10 mouse cellular contexts compared by ENCODE assay signal in genomic region chr4:89446156-89446716, GRCm38 (mm10).
DNase-seq lines count a peak whose midpoint lies in the region; ATAC-seq and TF ChIP-seq lines count a peak whose summit lies in the region.
"Had no signal": no experiment of that assay in that cellular context is flagged by ENCODE, and none has a peak within 500 bp of the region (broad histone marks: within the 10 kb centered on the region; RNA-seq: fewer than 3 reads in every experiment).

No protein-coding gene starts in this region.

- intact Hi-C loops in gastrocnemius, postnatal 36 days (cut with DNase I), result no loop called here

- 43% methylated on average over 6 of the region's 6 CpGs for WGBS in forebrain, embryonic 15.5 days
- 71% methylated on average over 6 of the region's 6 CpGs for WGBS in forebrain, embryonic 12.5 days
- WGBS in stomach, embryonic 15.5 days, result 45% methylated on average over 6 of the region's 6 CpGs
- WGBS in stomach, postnatal 0 days, result 45% methylated on average over 6 of the region's 6 CpGs
- WGBS in intestine, embryonic 15.5 days, result 55% methylated on average over 6 of the region's 6 CpGs
- WGBS in small intestine, adult 2 months, result 16% methylated on average over 6 of the region's 6 CpGs

- H3K9ac ChIP-seq in forebrain, embryonic 15.5 days (replicated peaks), result no peak overlapping the region
- no peak overlapping the region for H3K9ac ChIP-seq in forebrain, embryonic 12.5 days
- no peak overlapping the region for H3K9ac ChIP-seq in stomach, embryonic 15.5 days
- H3K9ac ChIP-seq in stomach, postnatal 0 days (ENCODE audit: low read length), result no peak overlapping the region
- H3K9ac ChIP-seq in intestine, embryonic 15.5 days, result no peak overlapping the region

- TF ChIP-seq EP300 in stomach, postnatal 0 days (optimal IDR thresholded peaks at IDR 0.05), result no peak

- DNase-seq in stomach, postnatal 0 days (ENCODE audit: low spot score), result no peak
- DNase-seq in right cerebral cortex, postnatal 4 days, result no peak
- no peak for DNase-seq in gastrocnemius, postnatal 36 days
- DNase-seq: right cerebral cortex, postnatal 14 days; thymus, postnatal 25 days had no signal

- no peak overlapping the region for H3K4me2 ChIP-seq in forebrain, embryonic 15.5 days (replicated peaks)
- no peak overlapping the region for H3K4me2 ChIP-seq in forebrain, embryonic 12.5 days
- no peak overlapping the region for H3K4me2 ChIP-seq in stomach, embryonic 15.5 days
- no peak overlapping the region for H3K4me2 ChIP-seq in stomach, postnatal 0 days (replicated peaks; ENCODE audit: low read depth)
- no peak overlapping the region for H3K4me2 ChIP-seq in intestine, embryonic 15.5 days (replicated peaks)

- peak; percentile 67 for ATAC-seq in forebrain, embryonic 15.5 days (replicated peaks)
- ATAC-seq in forebrain, embryonic 12.5 days (ENCODE audit: low FRiP score), result no peak
- peak; percentile 43 for ATAC-seq in stomach, embryonic 15.5 days (ENCODE audit: insufficient read depth, low FRiP score, low read depth)
- ATAC-seq in stomach, postnatal 0 days (ENCODE audit: low FRiP score, low TSS enrichment), result no peak
- ATAC-seq in intestine, embryonic 15.5 days, result peak; percentile 28

- no peak overlapping the region for H3K27ac ChIP-seq in forebrain, embryonic 15.5 days (replicated peaks)
- H3K27ac ChIP-seq in forebrain, embryonic 12.5 days, result no peak overlapping the region
- no peak overlapping the region for H3K27ac ChIP-seq in stomach, embryonic 15.5 days
- no peak overlapping the region for H3K27ac ChIP-seq in stomach, postnatal 0 days (replicated peaks)
- H3K27ac ChIP-seq in intestine, embryonic 15.5 days, result no peak overlapping the region
- peak overlapping the region; percentile 94 for H3K27ac ChIP-seq in small intestine, adult 2 months (ENCODE audit: insufficient read depth, low read depth, low read length)

- no peaks in the 10 kb centered on the region for H3K27me3 ChIP-seq in forebrain, embryonic 15.5 days
- H3K27me3 ChIP-seq in forebrain, embryonic 12.5 days, result no peaks in the 10 kb centered on the region
- H3K27me3 ChIP-seq in stomach, embryonic 15.5 days (replicated peaks), result no peaks in the 10 kb centered on the region
- no peaks in the 10 kb centered on the region for H3K27me3 ChIP-seq in stomach, postnatal 0 days (ENCODE audit: control insufficient read depth, insufficient read depth, low read length)
- no peaks in the 10 kb centered on the region for H3K27me3 ChIP-seq in intestine, embryonic 15.5 days (replicated peaks)
- no peaks in the 10 kb centered on the region for H3K27me3 ChIP-seq in small intestine, adult 2 months (ENCODE audit: control insufficient read depth, insufficient read depth, low read length)

- no peaks in the 10 kb centered on the region for H3K36me3 ChIP-seq in forebrain, embryonic 15.5 days
- H3K36me3 ChIP-seq in forebrain, embryonic 12.5 days (replicated peaks), result no peaks in the 10 kb centered on the region
- H3K36me3 ChIP-seq in stomach, embryonic 15.5 days, result no peaks in the 10 kb centered on the region
- no peaks in the 10 kb centered on the region for H3K36me3 ChIP-seq in stomach, postnatal 0 days (ENCODE audit: control insufficient read depth, insufficient read depth, low read length)
- no peaks in the 10 kb centered on the region for H3K36me3 ChIP-seq in intestine, embryonic 15.5 days
- H3K36me3 ChIP-seq in small intestine, adult 2 months (ENCODE audit: control insufficient read depth, insufficient read depth, low read length), result no peaks in the 10 kb centered on the region

- H3K4me1 ChIP-seq in forebrain, embryonic 15.5 days, result peaks cover 6% of the 10 kb centered on the region; the same call in 1 of the 2 replicates
- 0 out of 2 replicates have a peak, but pooled peaks cover 2% of the 10 kb centered on the region for H3K4me1 ChIP-seq in forebrain, embryonic 12.5 days
- no peaks in the 10 kb centered on the region for H3K4me1 ChIP-seq in stomach, embryonic 15.5 days
- H3K4me1 ChIP-seq in stomach, postnatal 0 days (replicated peaks; ENCODE audit: control insufficient read depth, insufficient read depth), result no peaks in the 10 kb centered on the region
- H3K4me1 ChIP-seq in intestine, embryonic 15.5 days (replicated peaks), result no peaks in the 10 kb centered on the region
- peaks cover 23% of the 10 kb centered on the region; the same call in 1 of the 2 replicates for H3K4me1 ChIP-seq in small intestine, adult 2 months (ENCODE audit: control insufficient read depth, insufficient read depth, insufficient read length, low read length)

- H3K9me3 ChIP-seq in forebrain, embryonic 15.5 days, result no peaks in the 10 kb centered on the region
- no peaks in the 10 kb centered on the region for H3K9me3 ChIP-seq in forebrain, embryonic 12.5 days
- no peaks in the 10 kb centered on the region for H3K9me3 ChIP-seq in stomach, embryonic 15.5 days
- no peaks in the 10 kb centered on the region for H3K9me3 ChIP-seq in stomach, postnatal 0 days (ENCODE audit: control insufficient read depth, low read length)
- no peaks in the 10 kb centered on the region for H3K9me3 ChIP-seq in intestine, embryonic 15.5 days

- TF ChIP-seq POLR2A in small intestine, adult 2 months (IDR thresholded peaks at IDR 0.05; ENCODE audit: low read depth, low read length), result no peak

- no peak for TF ChIP-seq CTCF in stomach, postnatal 0 days (IDR thresholded peaks at IDR 0.05; ENCODE audit: low read depth)
- TF ChIP-seq CTCF in small intestine, adult 2 months (IDR thresholded peaks at IDR 0.05; ENCODE audit: extremely low read depth, insufficient read length, insufficient replicate concordance, low read depth, low read length), result no peak

- no peak overlapping the region for H3K4me3 ChIP-seq in forebrain, embryonic 15.5 days
- H3K4me3 ChIP-seq in forebrain, embryonic 12.5 days (replicated peaks), result no peak overlapping the region
- no peak overlapping the region for H3K4me3 ChIP-seq in stomach, embryonic 15.5 days (replicated peaks)
- no peak overlapping the region for H3K4me3 ChIP-seq in stomach, postnatal 0 days (ENCODE audit: low read depth, low read length)
- no peak overlapping the region for H3K4me3 ChIP-seq in intestine, embryonic 15.5 days (replicated peaks)
- H3K4me3 ChIP-seq in small intestine, adult 2 months (ENCODE audit: low read depth, low read length), result no peak overlapping the region

Comparison
In these comparisons a context has a peak if more than half of its experiments do, and no peak if none do; other contexts are left out.
1. ATAC-seq: peak in forebrain, embryonic 15.5 days (single experiment), stomach, embryonic 15.5 days (single experiment) and intestine, embryonic 15.5 days (single experiment); none in forebrain, embryonic 12.5 days (single experiment) and stomach, postnatal 0 days (single experiment).